Mouse (Mus musculus) ovary, postnatal 36 days (tissue): ENCODE data around the gene Gm49355.
"Not testable (repeated sequence)": the region's sequence is repeated elsewhere in the genome, so short reads cannot be mapped to it uniquely, and the experiment has no call there.

Source experiments
- DNase-seq: peaks from one replicate; pipeline ENCODE4 v3.0.0; 2022; ENCODE audit warnings: low spot score, mixed read lengths

Gene Gm49355

DNA sequence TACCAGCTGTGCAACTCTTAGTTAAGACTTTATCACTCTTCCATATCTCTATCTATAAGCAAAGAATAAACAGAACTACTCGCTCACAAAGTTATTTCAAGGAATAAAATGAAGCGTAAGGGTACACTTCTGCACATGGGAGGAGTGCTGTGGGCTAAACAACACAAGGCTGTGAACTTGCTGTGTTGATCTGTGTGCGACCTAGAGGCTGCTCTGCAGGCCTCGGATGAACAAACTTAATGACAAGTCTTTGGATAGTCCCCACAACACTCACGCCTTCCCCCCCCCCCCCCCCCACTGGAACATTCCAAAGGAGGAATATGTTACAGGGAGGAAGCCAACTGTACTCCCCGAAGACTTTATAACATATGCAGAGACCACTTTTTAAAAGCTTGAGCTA, at the start of gene Gm49355:
Gene Gm49355 (plus strand): TSS at position 336 of the 400 bp plus-strand sequence.
- DNase-seq, result no peak

- DNase-seq, result no peak
Measured at GRCm38 (mm10) chr14:12243726-12244125, 40.0 kb upstream of the Gm49355 start.

DNA sequence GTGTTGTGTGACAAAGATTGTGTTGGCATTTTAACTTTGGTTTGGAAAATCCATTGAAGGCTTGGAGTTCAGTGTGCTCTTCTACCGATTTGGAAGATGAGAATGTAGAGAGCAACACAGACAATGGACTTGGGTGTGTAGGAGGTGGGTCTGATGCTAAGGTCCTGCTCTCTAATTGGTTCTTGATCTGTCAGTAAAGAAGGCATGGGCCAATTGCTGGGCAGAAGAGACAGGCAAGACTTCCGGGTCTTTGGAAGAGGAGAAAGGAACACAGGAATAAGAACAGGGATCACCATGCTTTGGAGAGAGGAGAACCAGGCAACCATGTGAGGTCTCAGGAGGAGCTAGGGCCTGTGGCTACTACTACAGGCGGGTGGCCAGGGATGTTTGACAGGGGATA, 7.7 kb upstream of the Gm49355 start:
- DNase-seq, result no peak

GRCm38 (mm10) chr14:12284141-12284912, 551 bp downstream of the Gm49355 start, which contains the start of gene 3830406C13Rik:
Gene 3830406C13Rik (plus strand): TSS chr14:12284173.
- peak; percentile 85 for DNase-seq

GRCm38 (mm10) chr14:12289747-12290146, 6.0 kb downstream of the Gm49355 start:
- DNase-seq, result not testable (repeated sequence)

DNA sequence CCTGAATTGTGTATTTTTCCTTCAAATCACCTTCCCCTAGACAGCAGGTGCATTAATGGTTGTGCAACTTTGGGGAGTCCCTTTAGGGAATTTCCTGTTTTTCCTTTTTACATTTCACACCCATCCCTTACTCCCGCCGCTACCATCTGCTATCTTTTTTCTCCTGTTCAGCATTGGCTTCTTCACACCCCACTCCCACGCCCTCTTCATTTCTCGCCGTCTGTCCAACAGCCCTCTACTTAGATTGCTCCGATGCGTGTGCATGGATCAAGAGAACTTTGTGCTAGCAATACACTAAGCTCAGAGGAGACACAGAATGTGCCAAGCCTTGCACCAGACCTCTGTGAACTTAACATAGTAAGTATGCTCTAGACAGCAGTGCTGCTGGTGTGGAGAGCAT, 12.6 kb downstream of the Gm49355 start:
- no peak for DNase-seq

DNA sequence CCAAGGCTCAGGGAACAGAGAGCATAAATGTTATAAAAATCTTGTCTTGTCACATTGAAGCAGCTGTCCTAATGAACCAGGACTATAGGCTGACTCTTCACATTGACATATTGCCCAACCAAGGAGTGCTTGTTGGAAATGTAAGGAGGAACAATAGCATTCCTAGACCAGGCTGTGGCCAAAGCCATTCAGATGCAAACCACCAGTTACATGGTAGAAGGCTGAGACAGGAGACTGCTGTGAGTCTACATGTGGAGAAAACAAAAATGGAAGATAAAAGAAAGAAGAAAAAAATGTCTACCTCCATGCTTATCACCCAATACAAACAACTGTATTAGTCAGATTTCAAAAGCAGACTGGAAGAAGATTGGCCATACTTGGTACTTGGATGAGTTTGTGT, 15.4 kb downstream of the Gm49355 start:
- DNase-seq, result no peak

GRCm38 (mm10) chr14:12299654-12300053, 15.9 kb downstream of the Gm49355 start:
- DNase-seq, result no peak

DNA sequence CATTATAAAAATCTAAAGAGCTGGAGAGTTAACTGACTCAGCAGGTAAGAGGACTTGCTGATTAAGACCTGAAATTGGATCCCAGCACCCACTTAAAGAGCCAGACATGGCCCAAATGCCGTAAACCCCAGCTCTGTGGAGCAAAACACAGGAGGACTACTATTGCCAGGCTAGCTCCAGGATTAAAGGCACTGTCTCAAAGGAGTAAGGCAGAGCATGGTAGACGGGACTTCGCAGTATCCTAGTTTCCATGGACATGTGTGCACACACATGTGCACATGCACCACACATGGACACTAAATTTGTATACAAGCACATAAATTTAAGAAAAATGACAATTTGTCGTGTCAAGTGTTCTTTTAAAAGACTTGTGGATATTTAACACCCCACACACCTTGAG, 16.5 kb downstream of the Gm49355 start:
- no peak for DNase-seq

- no peak for DNase-seq
Measured at GRCm38 (mm10) chr14:12300677-12301076, 16.9 kb downstream of the Gm49355 start.

GRCm38 (mm10) chr14:12303106-12303505, 19.3 kb downstream of the Gm49355 start:
- no peak for DNase-seq

DNA sequence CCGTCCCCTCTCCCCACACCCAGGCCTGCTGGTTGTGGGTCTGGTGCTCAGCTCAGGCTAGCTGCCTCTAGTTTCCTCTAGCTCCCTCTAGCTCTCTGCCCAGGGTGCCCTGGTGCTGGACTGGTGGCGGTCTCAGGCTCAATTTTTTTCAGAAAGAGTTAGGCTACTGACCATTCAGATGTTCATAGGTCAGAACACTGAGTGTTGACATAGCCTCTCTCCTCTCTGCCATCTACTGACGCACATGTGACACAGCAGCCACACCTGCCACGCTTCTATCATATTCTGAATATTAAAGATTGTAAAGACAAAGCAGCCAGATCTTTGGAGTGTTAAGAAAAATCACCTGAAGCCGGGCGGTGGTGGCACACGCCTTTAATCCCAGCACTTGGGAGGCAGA, 49.8 kb downstream of the Gm49355 start:
- DNase-seq, result no peak

GRCm38 (mm10) chr14:12334925-12335324, 51.1 kb downstream of the Gm49355 start:
- no peak for DNase-seq

DNA sequence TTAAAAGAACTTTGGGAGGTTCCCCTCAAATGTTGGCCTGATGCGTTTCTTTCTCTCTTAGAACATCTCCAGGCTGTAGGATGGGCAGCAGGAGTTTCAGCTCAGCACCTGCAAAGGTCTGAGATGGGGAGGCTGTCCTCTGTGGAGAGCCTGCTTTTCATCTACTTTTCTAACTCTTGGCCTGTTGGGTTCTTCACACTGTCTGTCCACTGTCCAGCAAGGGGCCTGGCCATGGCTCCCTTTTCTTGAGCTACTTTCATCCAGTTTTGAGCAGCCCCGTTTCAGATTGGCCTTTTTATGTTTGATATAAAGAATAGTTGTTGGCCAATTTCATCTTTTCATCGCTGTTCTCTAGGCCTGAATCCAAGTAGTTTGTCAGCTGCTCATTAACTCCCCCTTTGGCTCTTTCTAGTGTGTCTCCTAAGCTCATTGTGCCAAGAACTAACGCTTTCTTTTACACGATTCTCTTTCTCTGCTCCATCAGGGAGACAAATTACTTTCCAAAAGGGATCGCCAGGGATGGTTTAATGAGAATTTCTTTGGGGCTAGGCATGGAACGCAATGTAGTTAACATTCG, 53.7 kb downstream of the Gm49355 start:
- DNase-seq, result no peak

DNA sequence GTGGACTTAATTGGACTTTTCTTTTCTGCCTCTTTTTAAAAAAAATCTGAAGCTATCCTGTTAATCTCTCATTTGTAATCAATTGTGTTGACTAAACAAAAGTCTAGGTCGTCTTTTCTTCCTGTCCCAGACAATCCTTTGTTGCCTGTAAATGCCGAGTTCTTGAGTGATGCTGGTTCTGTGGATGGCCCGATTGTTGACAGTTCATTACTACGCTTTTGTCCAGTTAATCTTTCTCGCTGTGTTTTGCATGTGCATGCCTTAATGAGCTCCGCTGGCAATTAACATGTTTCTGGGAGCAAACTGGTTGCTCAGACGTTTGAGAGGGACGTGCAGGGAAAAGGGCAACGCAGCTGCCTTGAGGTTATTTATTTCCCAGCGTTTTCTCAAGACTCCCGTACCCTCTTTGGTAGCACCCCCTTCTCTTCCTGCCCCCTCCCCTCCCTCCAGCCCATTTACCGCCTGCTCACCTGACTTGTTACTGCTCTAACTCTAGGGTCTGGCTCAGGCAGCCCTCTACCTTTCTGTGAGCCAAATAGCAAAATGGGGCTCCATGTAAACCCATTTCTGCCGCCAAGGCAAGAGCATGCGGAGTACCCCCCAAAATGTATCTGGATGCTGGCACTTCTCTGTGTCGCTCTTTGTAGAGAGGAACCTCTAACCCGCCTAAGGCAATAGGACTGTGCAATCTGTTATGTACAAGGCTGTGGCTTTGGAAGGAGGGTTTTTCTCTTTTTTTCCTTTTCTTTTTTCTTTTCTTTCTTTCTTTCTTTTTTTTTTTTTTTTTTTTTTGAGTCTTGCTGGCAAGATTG, 54.4 kb downstream of the Gm49355 start:
- DNase-seq, result no peak

DNA sequence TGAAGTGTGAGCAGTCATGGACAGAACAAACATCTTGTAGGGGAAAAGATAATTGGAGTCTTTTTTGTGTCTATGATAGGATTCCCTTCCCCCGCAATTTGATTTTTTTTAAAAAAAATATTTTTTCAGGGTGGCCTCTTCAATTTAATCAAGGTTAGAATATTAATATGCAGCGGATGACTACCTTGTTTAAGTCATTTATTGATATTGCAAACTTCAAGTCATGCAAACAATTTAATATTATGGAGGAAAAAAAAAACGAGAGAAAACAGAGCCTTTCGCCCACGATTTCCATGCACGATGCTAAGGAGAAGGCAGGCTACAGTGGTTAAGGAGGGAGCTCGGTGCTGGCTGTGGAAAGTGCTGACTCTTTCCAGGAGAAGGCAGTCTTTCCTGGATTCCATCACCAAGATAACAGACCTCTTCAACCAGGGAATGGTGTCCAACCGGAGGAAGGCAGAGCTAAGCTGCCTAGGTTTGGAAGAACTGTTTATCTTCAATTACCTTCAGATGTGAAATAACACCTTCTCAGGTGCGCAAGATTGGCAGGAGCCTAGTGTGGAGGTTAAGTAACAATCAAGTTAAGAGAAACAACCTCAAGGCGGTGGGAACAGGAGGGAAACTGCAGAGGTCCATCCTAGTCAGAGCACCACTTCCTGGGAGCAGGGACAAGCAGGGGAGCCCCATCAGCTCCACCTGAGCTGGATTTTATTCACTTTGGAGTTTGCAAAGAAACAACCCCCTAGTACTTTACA, 55.2 kb downstream of the Gm49355 start:
- no peak for DNase-seq

DNA sequence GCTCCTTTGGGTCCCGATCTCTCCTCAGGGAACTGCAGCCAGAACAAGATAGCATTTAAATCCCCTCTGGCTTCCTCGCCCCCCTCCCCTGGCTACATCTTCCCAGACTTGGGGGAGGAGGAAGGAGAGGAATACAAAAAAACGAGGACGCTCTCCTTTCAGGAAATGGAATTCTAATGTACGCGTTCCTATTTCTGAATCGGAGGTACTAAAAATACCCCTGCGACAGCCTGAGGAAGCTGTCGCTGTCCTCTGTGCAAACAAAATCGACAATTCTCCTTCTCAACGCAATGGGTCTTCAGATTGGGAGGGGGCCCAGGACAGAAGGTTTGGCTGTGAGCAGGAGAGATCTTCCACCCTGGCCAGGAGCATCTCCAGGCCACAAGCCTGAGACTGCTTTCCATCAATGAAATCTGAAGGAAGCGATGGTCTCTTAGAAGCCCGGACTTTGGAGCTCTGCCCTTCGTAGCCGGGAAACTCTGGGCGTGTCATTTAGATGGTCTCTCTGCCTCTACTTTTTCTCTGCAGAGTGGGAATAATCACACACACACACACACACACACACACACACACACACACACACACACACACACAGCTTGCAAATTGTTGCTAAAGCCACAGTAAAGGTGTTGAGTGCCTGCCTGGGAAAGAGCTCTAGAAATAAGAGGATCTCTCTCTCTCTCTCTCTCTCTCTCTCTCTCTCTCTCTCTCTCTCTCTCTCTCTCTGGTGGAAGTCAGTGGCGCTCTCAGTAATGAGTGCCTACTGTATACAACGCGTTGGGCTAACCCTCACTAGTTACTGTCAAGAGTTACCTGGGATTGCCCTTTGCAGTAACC, 56.7 kb downstream of the Gm49355 start:
- DNase-seq, result no peak

DNA sequence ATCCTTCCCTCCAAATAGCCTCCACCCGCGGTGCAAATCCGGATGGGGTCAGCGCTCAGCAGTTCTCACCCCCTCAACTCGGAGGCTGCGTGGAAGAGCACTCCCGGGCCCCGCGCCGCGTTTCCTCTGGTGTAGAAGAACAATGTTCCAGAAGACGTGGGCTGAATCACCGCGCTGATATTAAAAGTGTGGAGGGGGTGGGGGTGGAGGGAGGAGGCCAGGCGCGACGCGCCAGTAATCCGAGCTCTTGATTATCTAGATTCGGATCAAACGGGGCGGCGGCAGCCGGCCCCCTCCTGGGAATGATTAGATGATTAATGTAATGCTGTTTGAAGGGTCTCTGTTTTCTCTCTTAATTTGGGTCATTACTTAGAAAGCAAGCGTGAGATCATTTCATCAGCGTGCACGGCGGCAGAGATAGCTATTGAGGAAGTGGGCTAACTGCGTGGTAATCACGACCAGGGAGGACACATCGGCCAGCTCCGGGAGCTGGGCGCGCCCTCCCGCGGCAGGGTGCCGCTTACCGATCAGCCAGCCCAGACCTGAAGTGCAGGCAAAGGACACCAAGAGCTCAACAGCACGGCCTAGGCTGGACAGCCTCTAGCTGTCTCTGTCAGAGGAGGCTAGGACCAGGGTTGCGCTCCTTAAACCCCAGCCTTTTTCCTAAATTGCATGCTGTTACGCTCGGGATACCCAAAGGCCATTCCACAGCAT, 57.5 kb downstream of the Gm49355 start:
- DNase-seq, result peak; percentile 24

DNA sequence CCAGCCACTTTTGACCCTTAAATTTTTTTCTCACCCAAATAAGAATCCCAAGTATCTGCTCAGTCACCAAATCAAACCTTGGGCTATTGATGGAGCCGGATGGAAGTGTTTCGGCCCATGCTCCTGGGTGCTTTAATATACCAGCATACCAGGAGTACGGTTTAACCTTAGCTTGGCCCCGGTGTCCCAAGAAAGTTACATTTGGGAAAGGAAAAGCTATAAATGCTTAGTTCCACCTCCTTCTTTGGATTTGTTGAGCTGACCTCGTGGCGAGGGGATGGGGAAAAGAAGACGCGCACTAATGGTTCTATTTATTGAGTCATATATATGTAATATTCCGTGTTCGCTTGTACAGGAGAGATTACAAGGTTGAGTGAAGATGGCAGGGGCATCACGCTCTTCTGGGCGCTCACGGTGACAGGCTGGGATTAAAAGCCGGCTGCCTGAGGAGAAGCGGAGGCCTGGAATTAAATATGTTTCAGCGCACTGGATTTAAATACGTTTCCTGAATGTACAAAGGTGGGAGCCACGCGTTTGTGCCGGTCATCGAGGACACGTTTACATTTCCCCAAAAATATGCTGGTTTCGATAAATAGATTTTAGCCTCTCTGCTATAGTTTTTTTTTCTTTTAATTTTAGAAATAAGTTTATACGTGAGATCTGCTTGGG, 58.1 kb downstream of the Gm49355 start:
- no peak for DNase-seq
